Mouse (Mus musculus) MN1 (cell line): ENCODE measurements around the gene Hlcs.

Experiments
- DNase-seq: peaks from one replicate; pipeline ENCODE4 v3.0.0-alpha.2; 2016; ENCODE audit warnings: low spot score

Hlcs gene

GRCm38 (mm10) chr16:94327781-94328711, 14.7 kb upstream of the Hlcs start, which contains the start of gene Ripply3:
Ripply3 (plus strand) TSS chr16:94328420.
- peak; percentile 55 for DNase-seq

GRCm38 (mm10) chr16:94326008-94326407, 12.6 kb upstream of the Hlcs start:
- DNase-seq = no peak

GRCm38 (mm10) chr16:94323681-94324080, 10.3 kb upstream of the Hlcs start:
- no peak for DNase-seq

GRCm38 (mm10) chr16:94320223-94320622, 6.9 kb upstream of the Hlcs start:
- no peak for DNase-seq

DNA sequence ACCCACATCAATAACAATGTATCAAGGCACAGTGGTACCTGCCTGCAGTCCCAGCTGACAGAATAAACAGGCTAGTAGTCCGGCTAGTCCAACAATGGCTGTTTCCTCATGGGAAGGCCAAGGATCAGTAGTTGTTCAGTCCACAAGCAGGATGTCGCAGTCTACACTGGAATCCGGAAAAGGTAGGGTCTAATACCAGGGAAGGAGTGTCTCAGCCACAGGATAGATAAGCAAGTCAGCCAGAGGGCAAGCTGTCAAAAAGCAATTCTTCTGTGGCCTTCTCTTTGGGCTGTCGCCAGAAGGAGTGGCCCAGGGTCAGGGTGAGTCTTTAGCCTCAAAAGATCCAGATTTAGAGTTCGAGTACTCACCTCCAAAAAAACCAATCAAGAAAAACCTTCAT, 4.4 kb upstream of the Hlcs start:
- DNase-seq = no peak

DNA sequence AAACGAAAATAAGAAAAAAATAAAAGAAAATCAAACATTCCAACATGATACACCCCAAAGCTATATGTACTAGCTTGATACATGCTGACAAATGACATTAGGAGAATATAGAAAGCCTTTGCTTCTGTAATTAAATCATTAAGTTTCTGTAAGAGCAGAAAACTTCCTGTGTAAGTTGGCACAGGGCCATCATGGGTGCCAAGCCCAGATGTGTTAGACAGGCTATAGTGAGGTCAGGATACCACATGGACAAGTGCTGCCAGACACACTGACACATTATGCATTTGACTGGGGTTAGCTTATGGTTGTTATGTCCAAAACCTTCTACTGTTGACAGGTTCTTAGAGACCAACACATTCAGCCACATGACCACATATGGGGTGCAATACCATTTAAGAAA, 1.8 kb upstream of the Hlcs start:
- no peak for DNase-seq

GRCm38 (mm10) chr16:94314626-94315025, 1.3 kb upstream of the Hlcs start:
- no peak for DNase-seq

- peak; percentile 90 for DNase-seq
These were observed 625 bp downstream of the Hlcs start for GRCm38 (mm10) chr16:94312663-94313228.

- no peak for DNase-seq
These were observed 1.4 kb downstream of the Hlcs start for GRCm38 (mm10) chr16:94311931-94312330.

DNA sequence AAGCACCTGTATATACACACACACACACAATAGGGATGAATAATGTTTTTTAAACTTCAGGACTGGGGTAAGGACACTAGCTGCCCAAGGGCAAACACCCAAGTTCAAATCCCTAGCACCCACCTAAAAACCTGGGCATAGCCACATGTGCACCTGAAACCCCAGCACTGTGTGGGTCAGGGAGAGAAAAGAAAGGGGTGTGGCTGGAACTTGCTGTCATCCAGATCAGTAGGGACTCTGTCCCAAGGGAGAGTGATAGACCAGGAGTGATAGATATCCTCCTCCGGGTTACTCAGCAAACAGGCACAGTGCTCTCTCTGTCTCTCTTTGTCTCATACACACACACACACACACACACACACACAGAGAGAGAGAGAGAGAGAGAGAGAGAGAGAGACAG, 2.0 kb downstream of the Hlcs start:
- no peak for DNase-seq

GRCm38 (mm10) chr16:94309025-94309424, 4.3 kb downstream of the Hlcs start:
- DNase-seq = no peak

DNA sequence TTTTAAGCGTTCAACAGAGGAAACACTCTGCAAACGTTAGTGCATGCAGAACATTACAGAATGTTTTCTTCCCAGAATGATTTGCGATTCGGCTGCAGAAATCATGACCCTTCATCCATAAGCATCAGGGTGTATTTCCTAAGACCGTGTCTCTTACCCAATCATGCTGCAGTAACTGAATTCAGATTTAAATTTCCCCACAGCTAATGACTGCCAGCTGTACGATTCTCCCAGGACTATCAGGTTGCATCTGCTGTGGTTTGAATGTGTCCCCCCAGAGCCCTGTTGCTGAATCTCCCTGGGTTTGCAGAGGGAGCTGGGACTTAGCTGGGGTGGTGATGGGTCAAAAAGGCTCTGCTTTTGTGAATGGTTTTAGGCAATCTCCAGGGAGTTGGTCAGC, 5.4 kb downstream of the Hlcs start:
- DNase-seq = peak; percentile 23

DNA sequence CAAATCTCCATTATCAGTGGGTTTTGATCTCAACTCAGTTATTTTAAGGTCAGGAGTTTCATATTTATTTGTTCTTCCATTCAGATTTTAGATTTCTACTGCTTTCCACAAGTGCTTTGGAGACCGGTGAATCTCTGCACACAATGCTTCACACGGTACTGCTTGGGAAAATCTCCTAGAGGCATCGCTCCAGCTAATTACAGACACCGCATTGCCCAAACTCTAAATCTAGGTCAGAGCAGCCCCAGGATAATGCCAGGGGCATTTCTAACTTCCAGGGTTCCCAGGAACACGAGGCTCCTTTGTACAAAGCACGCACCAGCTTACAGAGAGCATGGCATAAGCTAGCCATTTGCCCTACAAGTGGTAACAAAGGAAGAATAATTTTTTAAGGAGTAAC, 5.8 kb downstream of the Hlcs start:
- DNase-seq = peak; percentile 9

DNA sequence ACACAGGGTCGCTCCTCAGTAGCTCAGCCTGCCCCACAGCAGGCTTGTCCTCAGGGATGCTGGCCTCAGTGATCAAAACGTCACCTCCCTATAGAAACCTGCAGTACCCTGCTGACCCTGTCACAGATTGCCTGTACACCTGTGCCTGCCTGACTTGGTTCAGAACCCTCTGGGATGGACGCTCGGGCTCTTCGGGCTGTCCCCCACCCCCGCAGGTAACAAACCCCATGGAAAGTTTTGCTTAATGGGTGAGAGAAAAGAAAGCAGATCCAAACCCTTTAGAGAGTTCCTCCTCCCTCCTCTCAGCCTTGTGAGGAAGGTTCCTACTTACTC, 10.2 kb downstream of the Hlcs start:
- DNase-seq = no peak

DNA sequence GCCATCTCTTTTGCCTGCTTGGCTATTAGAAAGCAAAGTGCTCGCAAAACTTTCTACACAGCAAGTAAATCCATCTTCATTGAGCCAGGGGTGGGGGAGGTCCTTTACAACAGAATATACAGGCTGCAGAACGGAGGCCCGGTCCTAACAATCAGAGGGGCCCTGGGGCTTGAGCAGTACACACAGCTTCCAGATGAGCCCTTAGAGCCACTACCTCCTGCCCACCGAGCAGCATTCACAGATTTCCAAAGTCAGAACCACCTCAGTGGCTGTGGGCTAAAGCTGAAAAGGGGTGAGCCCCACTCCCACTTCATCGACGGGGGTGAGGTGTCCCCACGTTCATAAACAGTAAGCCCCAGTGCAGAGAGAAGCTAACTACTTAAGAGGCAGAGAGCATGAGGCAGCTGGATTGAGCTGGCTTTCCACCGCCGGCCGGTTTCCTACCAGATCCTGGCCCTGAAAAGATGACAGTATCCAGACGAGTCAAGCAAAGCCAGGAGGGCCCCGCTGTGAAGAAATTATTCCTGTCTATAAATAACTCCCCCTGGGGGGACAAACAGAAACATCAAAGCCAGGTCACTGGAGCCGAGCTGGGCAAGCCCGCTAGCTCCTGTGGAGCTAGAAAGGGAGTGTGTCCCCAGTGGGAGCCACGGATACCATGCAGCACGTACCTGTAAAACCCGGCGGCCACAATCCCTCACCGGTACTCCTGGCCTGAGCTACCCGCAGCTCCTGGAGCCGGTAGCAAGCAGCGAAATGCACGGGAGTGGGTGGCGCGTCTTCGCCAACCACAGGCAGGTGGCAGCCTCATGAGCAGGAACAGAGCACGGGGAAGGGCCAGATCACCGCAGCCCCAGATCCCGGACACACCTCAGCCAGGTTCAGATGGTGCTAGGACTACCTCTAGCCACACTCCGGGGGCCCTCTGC, 10.8 kb downstream of the Hlcs start:
- peak; percentile 81 for DNase-seq

GRCm38 (mm10) chr16:94301696-94302095, 11.7 kb downstream of the Hlcs start:
- no peak for DNase-seq

DNA sequence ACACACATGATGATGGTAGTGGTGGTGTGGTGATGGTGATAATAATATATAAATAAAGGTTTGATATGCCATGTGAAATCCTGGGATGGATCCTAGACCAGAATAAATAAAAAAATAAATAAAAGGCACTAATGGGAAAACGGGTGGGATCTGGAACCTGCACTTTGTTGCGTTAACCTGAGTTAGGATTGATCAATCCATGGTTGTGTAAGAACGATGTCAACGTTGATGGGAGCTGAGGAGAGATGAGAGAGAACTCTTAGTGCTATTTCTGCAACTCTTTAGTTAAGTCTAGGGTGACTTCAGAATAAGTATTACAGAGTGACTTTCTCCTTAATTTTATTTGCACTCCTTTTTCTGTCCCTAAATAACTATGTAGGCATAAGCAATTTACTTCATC, 12.2 kb downstream of the Hlcs start:
- DNase-seq = no peak

DNA sequence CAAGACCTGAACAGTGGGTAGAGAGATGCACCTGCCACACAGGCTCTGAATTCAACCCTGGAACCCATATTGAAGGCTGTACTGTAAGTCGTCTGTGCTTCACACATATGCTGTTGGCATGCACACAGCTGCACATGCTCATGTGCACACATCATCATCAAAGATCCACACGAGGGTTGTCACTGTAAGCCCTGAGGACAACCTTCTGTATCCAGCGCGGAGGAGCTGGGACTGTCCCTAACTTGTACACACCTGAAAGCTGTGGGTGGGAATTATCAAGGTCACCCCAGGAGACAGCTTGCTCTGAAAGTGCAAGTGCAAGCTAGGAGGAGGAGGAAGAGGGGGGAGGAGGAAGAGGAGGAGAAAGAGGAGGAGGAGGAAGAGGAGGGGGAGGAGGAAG, 14.2 kb downstream of the Hlcs start:
- no peak for DNase-seq

- no peak for DNase-seq
These were observed 15.3 kb downstream of the Hlcs start for GRCm38 (mm10) chr16:94298081-94298480.

DNA sequence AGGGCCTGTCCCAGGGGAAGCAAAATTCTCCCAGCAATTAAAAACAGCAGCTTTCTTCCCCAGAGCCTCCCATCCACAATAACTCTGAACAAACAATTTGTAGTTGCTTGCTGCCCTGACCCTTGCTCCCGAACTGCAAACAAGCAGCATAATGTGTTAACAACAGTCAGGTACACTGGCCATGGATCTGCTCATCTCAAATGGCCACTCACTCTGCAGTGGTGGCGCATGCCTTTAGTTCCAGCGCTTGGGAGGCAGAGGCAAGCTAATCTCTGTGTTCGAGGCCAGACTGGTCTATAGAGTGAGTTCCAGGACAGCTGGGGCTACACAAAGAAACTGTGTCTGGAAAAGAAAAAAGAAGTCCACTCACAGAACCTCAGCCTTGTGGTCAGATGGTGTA, 22.2 kb downstream of the Hlcs start:
- no peak for DNase-seq

DNA sequence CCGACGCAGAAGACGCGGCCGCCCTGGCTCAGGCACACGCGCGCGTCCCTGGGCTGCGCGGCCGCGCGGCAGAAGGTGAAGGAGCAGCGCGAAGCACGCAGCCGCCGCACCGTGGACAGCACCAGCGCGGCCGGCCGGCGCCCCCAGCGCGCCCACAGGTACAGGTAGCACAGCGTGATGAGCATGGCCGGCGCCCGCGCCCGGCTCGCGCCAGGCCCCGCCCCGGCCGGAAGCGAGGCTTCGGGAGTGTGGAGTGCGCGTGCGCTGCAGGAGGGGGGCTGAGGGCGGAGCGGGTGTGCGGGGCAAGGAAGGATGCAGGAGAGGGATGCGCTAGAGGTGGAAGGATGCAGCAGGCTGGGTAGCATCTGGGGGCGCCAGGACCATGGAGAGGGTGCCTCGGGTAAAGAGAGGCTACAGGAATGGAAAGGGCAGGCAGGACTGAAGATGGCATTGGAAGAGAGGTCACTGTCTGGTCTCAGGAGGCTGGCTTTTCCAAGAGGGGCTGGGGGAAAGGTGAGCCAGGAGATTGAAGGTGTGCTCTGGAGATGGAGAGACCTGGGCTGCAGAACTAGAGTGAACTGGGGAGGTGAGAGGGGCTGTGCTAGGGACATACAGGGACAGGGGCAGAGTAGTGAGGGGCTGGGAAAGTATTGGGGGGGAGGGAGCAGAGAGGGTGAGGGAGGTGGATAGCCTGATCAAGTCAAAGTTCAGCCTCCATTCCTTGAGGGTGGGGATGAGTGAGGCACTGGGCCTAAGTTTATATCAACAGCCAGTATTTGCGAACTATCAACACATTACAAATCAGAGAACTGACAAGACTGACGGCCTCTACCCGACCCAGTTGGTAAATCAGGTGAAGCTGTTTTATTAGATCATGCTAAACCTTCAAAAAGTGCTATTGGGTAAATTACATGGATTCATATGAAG, 23.0 kb downstream of the Hlcs start:
- peak; percentile 85 for DNase-seq
